ENCODE assay signal across 8 mouse cellular contexts in the genomic region with DNA sequence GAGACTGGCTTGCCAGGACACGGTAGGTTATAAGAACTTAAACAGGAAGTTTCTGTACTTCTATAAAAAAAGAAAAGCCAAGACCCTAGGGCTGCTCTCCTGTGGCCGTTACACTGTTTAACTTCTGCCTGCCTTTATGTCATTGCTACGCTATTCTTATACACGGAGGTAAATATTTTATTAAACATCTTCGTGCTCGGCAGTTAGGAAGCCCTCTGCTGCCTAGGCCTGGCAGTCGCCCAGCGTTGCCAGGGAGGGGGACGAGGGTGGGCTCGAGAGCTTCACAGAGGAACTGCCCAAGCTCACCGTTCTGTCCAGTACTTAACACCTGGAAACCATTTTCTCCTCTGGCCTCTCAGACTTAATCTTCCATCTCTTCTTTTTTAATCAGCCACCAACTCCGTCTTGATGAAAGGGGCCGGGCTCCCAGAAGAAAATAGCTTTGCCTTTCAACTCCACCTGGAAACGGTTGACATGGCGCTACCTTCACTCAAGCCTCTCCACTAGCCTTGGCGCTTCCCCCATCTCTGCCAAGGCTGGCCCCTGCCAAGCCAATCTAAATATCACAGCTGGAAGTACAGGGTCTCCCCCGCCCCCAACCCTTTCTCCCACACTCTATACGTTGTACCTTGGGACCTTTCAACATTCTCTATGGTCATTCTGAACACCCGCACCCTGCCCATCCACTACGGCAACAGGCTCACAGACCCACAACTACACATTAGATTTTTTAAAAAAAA. TPM values are rescaled to one million over a fixed set of nuclear protein-coding genes. Genes with fewer than 3 reads are reported as not detected.
DNase-seq lines count a peak whose midpoint lies in the region; ATAC-seq and TF ChIP-seq lines count a peak whose summit lies in the region.

No protein-coding gene starts in this region.

- no peaks in the 10 kb centered on the region for H3K36me3 ChIP-seq in midbrain, embryonic 10.5 days
- H3K36me3 ChIP-seq in midbrain, postnatal 0 days (ENCODE audit: insufficient read depth, low read length) = no peaks in the 10 kb centered on the region
- no peaks in the 10 kb centered on the region for H3K36me3 ChIP-seq in intestine, embryonic 15.5 days
- H3K36me3 ChIP-seq in neural tube, embryonic 14.5 days (ENCODE audit: control insufficient read depth, insufficient read depth, low read length) = no peaks in the 10 kb centered on the region

- H3K4me1 ChIP-seq in midbrain, embryonic 10.5 days = peaks cover 30% of the 10 kb centered on the region
- no peaks in the 10 kb centered on the region for H3K4me1 ChIP-seq in midbrain, postnatal 0 days (ENCODE audit: insufficient read depth, low read length)
- H3K4me1 ChIP-seq in intestine, embryonic 15.5 days (replicated peaks) = no peaks in the 10 kb centered on the region
- H3K4me1 ChIP-seq in neural tube, embryonic 14.5 days (ENCODE audit: control insufficient read depth, insufficient read depth, low read length) = no peaks in the 10 kb centered on the region; the same call in 1 of the 2 replicates

- no peaks in the 10 kb centered on the region for H3K9me3 ChIP-seq in midbrain, embryonic 10.5 days (replicated peaks)
- H3K9me3 ChIP-seq in midbrain, postnatal 0 days (ENCODE audit: low read length) = no peaks in the 10 kb centered on the region
- no peaks in the 10 kb centered on the region for H3K9me3 ChIP-seq in intestine, embryonic 15.5 days
- no peaks in the 10 kb centered on the region for H3K9me3 ChIP-seq in neural tube, embryonic 14.5 days (ENCODE audit: control insufficient read depth, low read length)

- peak overlapping the region; percentile 65 for H3K27ac ChIP-seq in midbrain, embryonic 10.5 days (replicated peaks)
- no peak overlapping the region for H3K27ac ChIP-seq in midbrain, postnatal 0 days (ENCODE audit: low read depth, low read length)
- no peak overlapping the region for H3K27ac ChIP-seq in intestine, embryonic 15.5 days
- H3K27ac ChIP-seq in neural tube, embryonic 14.5 days (ENCODE audit: low read depth, low read length) = 0 out of 2 replicates have a peak overlapping the region, but pooled peaks have one; percentile 7
- H3K27ac ChIP-seq in left cerebral cortex, adult 2 months = no peak overlapping the region

- H3K27me3 ChIP-seq in midbrain, embryonic 10.5 days (ENCODE audit: low read depth, poor library complexity, severe bottlenecking) = no peaks in the 10 kb centered on the region
- H3K27me3 ChIP-seq in midbrain, postnatal 0 days (ENCODE audit: insufficient read depth, low read length) = no peaks in the 10 kb centered on the region
- no peaks in the 10 kb centered on the region for H3K27me3 ChIP-seq in intestine, embryonic 15.5 days (replicated peaks)
- no peaks in the 10 kb centered on the region for H3K27me3 ChIP-seq in neural tube, embryonic 14.5 days (ENCODE audit: control insufficient read depth, insufficient read depth, low read length)

- no peak overlapping the region for H3K4me2 ChIP-seq in midbrain, postnatal 0 days (ENCODE audit: low read depth, low read length, poor library complexity, severe bottlenecking)
- no peak overlapping the region for H3K4me2 ChIP-seq in intestine, embryonic 15.5 days (replicated peaks)
- H3K4me2 ChIP-seq in neural tube, embryonic 14.5 days (ENCODE audit: low read depth, low read length) = no peak overlapping the region

- intact Hi-C loops in left cerebral cortex, adult 2 months (cut with DNase I) = loop anchor here (1.0 to 5.0 kb wide), 3 partner anchors 175 to 511 kb away; no protein-coding TSS in a partner anchor

- DNase-seq in embryo, embryonic 10.5 days (ENCODE audit: low spot score) = peak; percentile 40
- DNase-seq in embryo, embryonic 10 days (ENCODE audit: low spot score) = no peak
- no peak for DNase-seq in midbrain, embryonic 10.5 days (ENCODE audit: low spot score)
- no peak for DNase-seq in midbrain, postnatal 0 days (ENCODE audit: low spot score)
- DNase-seq in left cerebral cortex, adult 2 months (ENCODE audit: extremely low spot score in 1 of 2, low spot score in 2 of 2) = no peak
- DNase-seq in adrenal gland, postnatal 10 days = no peak

- no peak overlapping the region for H3K4me3 ChIP-seq in midbrain, embryonic 10.5 days
- no peak overlapping the region for H3K4me3 ChIP-seq in midbrain, postnatal 0 days (ENCODE audit: low read depth, low read length)
- no peak overlapping the region for H3K4me3 ChIP-seq in intestine, embryonic 15.5 days (replicated peaks)
- H3K4me3 ChIP-seq in neural tube, embryonic 14.5 days (ENCODE audit: low read depth, low read length) = no peak overlapping the region
- H3K4me3 ChIP-seq in left cerebral cortex, adult 2 months = no peak overlapping the region

- H3K9ac ChIP-seq in midbrain, postnatal 0 days (replicated peaks; ENCODE audit: low read length, poor library complexity, severe bottlenecking) = no peak overlapping the region
- H3K9ac ChIP-seq in intestine, embryonic 15.5 days = no peak overlapping the region
- H3K9ac ChIP-seq in neural tube, embryonic 14.5 days (replicated peaks; ENCODE audit: low read depth, low read length) = no peak overlapping the region

- ATAC-seq in midbrain, postnatal 0 days (ENCODE audit: low FRiP score) = no peak
- ATAC-seq in intestine, embryonic 15.5 days = peak; percentile 28
- ATAC-seq in neural tube, embryonic 14.5 days (ENCODE audit: low read depth) = 0 out of 2 replicates have a peak, but pooled peaks have one; percentile 38

- no peak for TF ChIP-seq CTCF in midbrain, postnatal 0 days (IDR thresholded peaks at IDR 0.05)
- TF ChIP-seq CTCF in left cerebral cortex, adult 2 months (IDR thresholded peaks at IDR 0.05) = no peak

- WGBS in midbrain, embryonic 10.5 days = 70% methylated on average over 20 of the region's 20 CpGs
- 45% methylated on average over 20 of the region's 20 CpGs for WGBS in midbrain, postnatal 0 days
- 54% methylated on average over 20 of the region's 20 CpGs for WGBS in intestine, embryonic 15.5 days
- WGBS in neural tube, embryonic 14.5 days = 55% methylated on average over 20 of the region's 20 CpGs

RNA-seq across cellular contexts. Expression of a gene that starts 9.6 kb away (rescaled TPM):
- polyA plus RNA-seq in midbrain, embryonic 10.5 days (2016; fragmentation: Nextera tagmentation; extraction: Ambion mirVana) = 25.3 and 30.5 TPM in 2 replicates
- 133 and 142 TPM in 2 replicates for total RNA-seq in midbrain, postnatal 0 days (2014; rRNA removed)
- 21.6 and 26.9 TPM in 2 replicates for polyA plus RNA-seq in midbrain, postnatal 0 days (2015; fragmentation: Nextera tagmentation; extraction: Ambion mirVana)
- 10.9 and 11.1 TPM in 2 replicates for polyA plus RNA-seq in intestine, embryonic 15.5 days (2015; fragmentation: Nextera tagmentation; extraction: Ambion mirVana)
- 20.0 and 25.6 TPM in 2 replicates for polyA plus RNA-seq in neural tube, embryonic 14.5 days (2014; fragmentation: Nextera tagmentation; extraction: Ambion mirVana)
- total RNA-seq in left cerebral cortex, adult 2 months (2021) = 100 to 1,000 TPM; 126 to 140 TPM
- total RNA-seq in adrenal gland, postnatal 10 days (2021) = 100 to 1,000 TPM; 149 to 152 TPM

Comparison
In these comparisons a context has a peak if more than half of its experiments do, and no peak if none do; other contexts are left out.
1. H3K27ac ChIP-seq: peak in midbrain, embryonic 10.5 days (single experiment) and neural tube, embryonic 14.5 days (single experiment); none in midbrain, postnatal 0 days (single experiment), intestine, embryonic 15.5 days (single experiment) and left cerebral cortex, adult 2 months (single experiment).